In genomic region chr1:183299161-183299560, GRCm38 (mm10) we compare ENCODE assay signal across 8 mouse cellular contexts. TPM values are rescaled to one million over a fixed set of nuclear protein-coding genes. Genes with fewer than 3 reads are reported as not detected.
DNase-seq lines count a peak whose midpoint lies in the region; ATAC-seq and TF ChIP-seq lines count a peak whose summit lies in the region.
"Had no signal": no experiment of that assay in that cellular context is flagged by ENCODE, and none has a peak within 500 bp of the region (broad histone marks: within the 10 kb centered on the region; RNA-seq: fewer than 3 reads in every experiment).

No protein-coding gene starts in this region.

- no peak overlapping the region for H3K4me3 ChIP-seq in heart, adult 2 months
- H3K4me3 ChIP-seq in midbrain, postnatal 0 days (ENCODE audit: low read depth, low read length), result no peak overlapping the region
- H3K4me3 ChIP-seq: limb, embryonic 12.5 days had no signal

- intact Hi-C loops in heart, adult 2 months (cut with DNase I), result no loop called here

- H3K27me3 ChIP-seq in heart, adult 2 months (ENCODE audit: control insufficient read depth, insufficient read depth, low read length), result no peaks in the 10 kb centered on the region
- no peaks in the 10 kb centered on the region for H3K27me3 ChIP-seq in midbrain, postnatal 0 days (ENCODE audit: insufficient read depth, low read length)
- H3K27me3 ChIP-seq: limb, embryonic 12.5 days had no signal

- 88% methylated on average over 6 of the region's 6 CpGs for WGBS in heart, adult 2 months
- WGBS in midbrain, postnatal 0 days, result 83% methylated on average over 6 of the region's 6 CpGs

- peaks cover 4% of the 10 kb centered on the region; the same call in 1 of the 2 replicates for H3K79me2 ChIP-seq in heart, adult 2 months (replicated peaks; ENCODE audit: control insufficient read depth, insufficient read depth, low read length)

- H3K4me1 ChIP-seq in heart, adult 2 months (ENCODE audit: control insufficient read depth, insufficient read depth, low read length), result no peaks in the 10 kb centered on the region
- no peaks in the 10 kb centered on the region for H3K4me1 ChIP-seq in midbrain, postnatal 0 days (ENCODE audit: insufficient read depth, low read length)
- H3K4me1 ChIP-seq: limb, embryonic 12.5 days had no signal

- peak; percentile 89 for DNase-seq in B cell, adult 2 months
- DNase-seq in MEL-GATA-1-ER (ENCODE audit: extremely low read depth, low read depth), result peak; percentile 99
- DNase-seq in cerebellum, adult 9-11 months, result peak; percentile 87
- DNase-seq in heart, adult 2 months, result peak; percentile 89 to 90
- DNase-seq in layer of hippocampus, postnatal 25 days (ENCODE audit: extremely low spot score in 1 of 2, low spot score in 1 of 2), result peak; percentile 89 to 100
- peak; percentile 95 for DNase-seq in midbrain, postnatal 0 days (ENCODE audit: low spot score)
- DNase-seq in testis, postnatal 10 days (ENCODE audit: low spot score), result peak; percentile 99

- no peak overlapping the region for H3K9ac ChIP-seq in heart, adult 2 months (ENCODE audit: low read depth, low read length)
- no peak overlapping the region for H3K9ac ChIP-seq in midbrain, postnatal 0 days (replicated peaks; ENCODE audit: low read length, poor library complexity, severe bottlenecking)
- H3K9ac ChIP-seq: limb, embryonic 12.5 days had no signal

- H3K9me3 ChIP-seq in midbrain, postnatal 0 days (ENCODE audit: low read length), result no peaks in the 10 kb centered on the region
- H3K9me3 ChIP-seq: limb, embryonic 12.5 days had no signal

- no peak for TF ChIP-seq EP300 in heart, adult 2 months (IDR thresholded peaks at IDR 0.05; ENCODE audit: insufficient read depth, low read depth, low read length)

- no peak overlapping the region for H3K27ac ChIP-seq in heart, adult 2 months
- no peak overlapping the region for H3K27ac ChIP-seq in midbrain, postnatal 0 days (ENCODE audit: low read depth, low read length)
- H3K27ac ChIP-seq: limb, embryonic 12.5 days had no signal

- H3K4me2 ChIP-seq in midbrain, postnatal 0 days (ENCODE audit: low read depth, low read length, poor library complexity, severe bottlenecking), result no peak overlapping the region

- no peaks in the 10 kb centered on the region for H3K36me3 ChIP-seq in heart, adult 2 months (ENCODE audit: control insufficient read depth, insufficient read depth, low read length)
- no peaks in the 10 kb centered on the region for H3K36me3 ChIP-seq in midbrain, postnatal 0 days (ENCODE audit: insufficient read depth, low read length)
- H3K36me3 ChIP-seq: limb, embryonic 12.5 days had no signal

- no peak for ATAC-seq in midbrain, postnatal 0 days (ENCODE audit: low FRiP score)

- no peak for TF ChIP-seq POLR2A in heart, adult 2 months (IDR thresholded peaks at IDR 0.05; ENCODE audit: insufficient read depth, low read depth, low read length)

- no peak for TF ChIP-seq CTCF in heart, adult 2 months (IDR thresholded peaks at IDR 0.05)
- no peak for TF ChIP-seq CTCF in midbrain, postnatal 0 days (IDR thresholded peaks at IDR 0.05)

RNA-seq across cellular contexts. Expression of gene Brox, which starts 2.1 kb away (rescaled TPM):
- total RNA-seq in heart, adult 2 months (2021), result 10 to 100 TPM; 31.5 to 32.9 TPM
- polyA plus RNA-seq in heart, adult 2 months (2012; rRNA removed), result 15.0 and 25.9 TPM in 2 replicates
- total RNA-seq in layer of hippocampus, postnatal 25 days (2021), result 10 to 100 TPM; 51.3 to 52.7 TPM
- total RNA-seq in midbrain, postnatal 0 days (2014; rRNA removed), result 120 and 127 TPM in 2 replicates
- 88.5 and 89.1 TPM in 2 replicates for polyA plus RNA-seq in midbrain, postnatal 0 days (2015; fragmentation: Nextera tagmentation; extraction: Ambion mirVana)

RNA-seq across cellular contexts. Expression of gene Aida, which starts 2.8 kb away (rescaled TPM):
- 10 to 100 TPM; 27.6 to 28.5 TPM for total RNA-seq in heart, adult 2 months (2021)
- 16.9 and 40.8 TPM in 2 replicates for polyA plus RNA-seq in heart, adult 2 months (2012; rRNA removed)
- 10 to 100 TPM; 45.2 to 50.7 TPM for total RNA-seq in layer of hippocampus, postnatal 25 days (2021)
- 64.5 TPM in 2 replicates for total RNA-seq in midbrain, postnatal 0 days (2014; rRNA removed)
- 40.0 and 44.8 TPM in 2 replicates for polyA plus RNA-seq in midbrain, postnatal 0 days (2015; fragmentation: Nextera tagmentation; extraction: Ambion mirVana)
